Mouse (Mus musculus) c-Kit-positive CD71-positive TER-119-positive erythroid progenitor cells, embryonic 14.5 days (primary cell): ENCODE results near the gene Spats2.

Experiments used
- DNase-seq: peaks from one replicate; pipeline ENCODE4 v3.0.0-alpha.2; 2013; ENCODE audit warnings: low spot score

Spats2 gene

GRCm38 (mm10) chr15:99259730-99260252, 134.1 kb downstream of the Spats2 start:
- DNase-seq = peak; percentile 60

DNA sequence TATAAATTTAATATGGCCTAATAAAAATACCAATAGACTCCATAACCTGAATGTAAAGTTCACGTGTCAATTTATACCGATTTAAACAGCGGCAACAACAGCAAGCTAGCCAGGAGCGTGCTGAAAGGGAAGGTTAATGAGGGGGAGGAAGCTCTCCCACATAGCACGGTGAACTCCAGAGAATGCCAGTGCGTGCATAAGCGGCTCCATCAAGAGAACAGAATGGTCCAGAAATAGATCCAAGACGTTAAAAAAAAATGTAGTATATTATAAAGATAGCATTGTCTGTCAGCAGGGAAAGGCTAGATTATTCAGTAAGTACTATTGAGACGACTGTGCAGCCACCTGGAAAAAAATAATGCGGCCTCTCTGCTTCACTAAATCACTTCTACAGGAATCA, 137.0 kb downstream of the Spats2 start:
- DNase-seq = no peak
